Mouse (Mus musculus): ENCODE results near the gene Pigf.
"Not testable (repeated sequence)": the region's sequence is repeated elsewhere in the genome, so short reads cannot be mapped to it uniquely, and the experiment has no call there.

Pigf gene

DNA sequence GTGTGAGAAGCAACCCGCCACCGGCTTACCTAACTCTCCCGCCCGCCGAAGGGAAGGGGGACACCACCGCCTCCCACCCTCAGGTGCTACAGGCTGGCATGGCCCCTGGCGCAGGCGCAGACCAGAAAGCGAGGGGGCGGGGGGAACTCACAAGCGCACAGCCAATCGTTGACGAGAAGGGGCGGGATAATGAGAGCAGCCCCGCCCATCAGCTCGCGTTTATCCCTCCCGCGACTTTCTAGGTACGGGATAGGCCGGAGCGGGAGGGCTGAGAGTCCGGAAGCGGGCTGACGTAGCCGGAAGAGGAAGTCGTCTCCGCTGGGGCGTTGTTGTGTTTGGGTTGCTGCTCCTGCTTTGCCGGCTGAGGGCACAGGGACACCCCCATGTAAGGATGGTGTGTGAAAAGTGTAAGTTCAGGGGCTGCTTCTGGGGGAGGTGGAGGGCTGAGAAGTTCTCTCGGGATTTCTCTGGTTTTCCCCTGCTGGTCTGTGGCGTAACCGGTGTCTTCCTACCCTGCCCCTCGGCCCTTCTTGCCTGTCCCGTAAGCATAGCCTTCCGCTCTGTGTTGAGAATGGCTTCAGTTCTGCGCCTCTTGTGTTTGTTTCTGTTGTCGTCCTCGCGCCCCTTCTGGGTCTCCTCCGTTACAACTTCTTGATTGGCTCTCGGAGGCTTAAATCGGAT lies at the start of gene Pigf, which contains the start of gene Cript:
Gene Pigf (minus strand): TSS at position 138 of the 681 bp plus-strand sequence.
Gene Cript (plus strand): TSS at position 282 of the 681 bp plus-strand sequence.
- peak; percentile 98 for DNase-seq (ENCODE audit: low read depth, low spot score)

DNA sequence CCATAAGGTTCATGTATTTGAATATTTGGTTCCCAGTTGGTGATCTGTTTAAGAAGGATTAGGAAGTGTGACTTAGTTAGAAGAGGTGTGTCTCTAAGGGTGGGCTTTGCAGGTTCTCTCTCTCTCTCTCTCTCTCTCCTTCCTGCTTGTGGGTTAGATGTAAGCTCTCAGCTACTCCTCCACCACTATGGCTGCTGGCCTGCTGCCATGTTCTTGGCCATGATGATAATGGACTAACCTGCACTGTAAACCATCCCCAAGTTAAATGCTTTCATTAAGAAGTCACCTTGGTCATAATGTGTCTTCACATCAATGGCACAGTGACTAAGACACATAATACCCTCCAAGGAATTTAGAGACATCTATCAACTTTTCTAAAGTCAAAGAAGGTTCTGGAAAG lies 48.3 kb upstream of the Pigf start:
- DNase-seq (ENCODE audit: low read depth, low spot score) = no peak

DNA sequence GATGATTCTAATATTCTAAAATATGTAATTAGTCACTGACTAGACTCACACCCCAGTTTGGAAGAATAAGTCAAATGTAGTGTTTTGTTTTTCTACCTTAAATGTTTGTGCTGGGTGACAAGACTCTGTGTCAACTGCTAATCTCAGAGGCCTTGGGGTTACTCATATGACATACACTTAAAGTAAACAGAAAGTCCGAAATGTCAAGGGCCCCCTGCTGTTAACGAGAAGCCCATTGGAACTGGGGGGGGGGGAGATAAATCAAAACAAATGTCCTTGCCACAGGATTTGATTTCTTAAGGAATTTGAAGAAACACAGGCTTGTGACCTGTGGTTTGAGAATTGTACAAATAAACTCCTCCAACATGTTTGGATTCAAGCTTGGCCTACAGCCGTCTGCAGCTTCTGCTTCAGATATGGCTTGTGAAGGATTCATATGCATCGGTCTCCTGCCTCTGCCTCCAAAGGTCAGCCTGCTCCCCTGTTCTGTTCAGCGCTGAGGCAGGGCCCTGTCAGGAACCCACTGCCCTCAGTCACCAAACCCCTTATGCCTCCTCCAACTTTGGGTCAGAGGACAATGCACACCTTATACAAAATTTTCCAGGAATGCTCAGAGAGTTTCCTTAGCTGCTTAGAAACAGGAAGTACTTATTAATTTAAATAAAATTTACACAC lies 47.7 kb upstream of the Pigf start:
- DNase-seq (ENCODE audit: low read depth, low spot score) = no peak

DNA sequence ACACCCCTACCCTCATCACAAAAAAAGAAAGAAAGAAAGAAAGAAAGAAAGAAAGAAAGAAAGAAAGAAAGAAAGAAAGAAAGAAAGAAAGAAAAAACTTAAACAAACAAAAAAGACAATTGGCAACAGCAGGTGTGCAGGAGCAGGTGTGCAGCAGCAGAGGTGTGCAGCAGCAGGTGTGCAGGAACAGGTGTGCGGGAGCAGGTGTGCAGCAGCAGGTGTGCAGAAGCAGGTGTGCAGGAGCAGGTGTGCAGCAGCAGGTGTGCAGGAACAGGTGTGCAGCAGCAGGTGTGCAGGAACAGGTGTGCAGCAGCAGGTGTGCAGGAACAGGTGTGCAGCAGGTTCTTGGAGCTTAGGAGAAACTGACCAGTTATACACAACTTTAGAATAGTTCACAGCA lies 47.0 kb upstream of the Pigf start:
- DNase-seq (ENCODE audit: low read depth, low spot score) = not testable (repeated sequence)

DNA sequence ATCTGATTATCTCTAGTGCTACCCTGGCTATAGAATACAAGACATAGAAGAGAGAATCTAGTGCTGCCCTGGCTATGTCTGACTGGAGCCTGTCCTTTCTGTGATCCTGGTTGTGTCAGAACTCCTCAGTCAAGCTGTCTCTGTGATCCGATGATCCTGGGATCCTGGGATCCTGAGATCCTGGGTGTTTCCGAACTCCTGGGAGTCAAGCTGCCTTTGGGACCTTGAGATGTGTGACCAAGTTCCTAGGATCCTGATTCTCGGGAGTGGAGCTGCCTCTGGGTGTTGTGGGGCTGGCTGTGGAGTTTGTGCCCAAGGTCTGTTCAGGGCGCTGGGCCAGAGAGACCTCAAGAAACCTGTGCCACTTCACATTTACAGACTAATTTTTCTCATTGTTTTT lies 43.8 kb upstream of the Pigf start:
- DNase-seq (ENCODE audit: low read depth, low spot score) = no peak

DNA sequence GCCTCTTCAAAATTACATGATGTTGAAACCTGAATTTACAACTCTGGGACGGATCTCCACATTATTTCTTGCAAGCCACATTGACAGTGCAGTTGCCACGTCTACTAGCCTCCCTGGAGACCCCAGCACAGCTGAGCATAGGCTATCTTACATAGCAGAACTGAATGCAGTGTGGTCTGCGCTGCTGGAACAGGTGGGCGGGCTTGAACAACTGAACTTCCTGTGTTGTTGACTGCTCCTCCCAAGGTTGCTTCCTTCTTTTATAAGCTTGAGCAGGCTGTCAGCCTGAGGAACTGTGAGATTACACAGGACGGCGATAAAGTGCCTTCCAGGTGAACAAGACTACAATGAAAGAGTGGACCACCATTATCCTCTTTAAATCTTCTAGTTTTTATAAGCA lies 38.8 kb upstream of the Pigf start:
- DNase-seq (ENCODE audit: low read depth, low spot score) = no peak

DNA sequence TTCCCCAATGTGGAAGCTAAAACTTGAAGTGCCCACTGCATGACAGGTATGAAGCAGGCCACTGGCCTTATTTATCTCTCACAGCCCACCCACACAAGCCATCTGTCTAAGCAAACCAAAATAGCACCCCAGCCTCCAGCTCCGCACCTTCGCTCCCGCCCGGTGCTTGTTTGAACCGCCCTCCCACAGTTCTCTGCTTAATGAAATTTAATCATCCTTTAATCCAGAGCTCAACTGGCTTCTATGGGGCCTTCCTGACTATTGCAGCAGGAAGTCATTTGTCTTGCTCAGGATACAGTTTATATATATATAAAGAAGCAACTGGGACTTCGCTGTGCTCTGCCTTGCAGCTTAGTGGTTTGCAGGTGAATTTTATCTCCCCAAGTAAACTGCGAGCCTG lies 38.3 kb upstream of the Pigf start:
- no peak for DNase-seq (ENCODE audit: low read depth, low spot score)

DNA sequence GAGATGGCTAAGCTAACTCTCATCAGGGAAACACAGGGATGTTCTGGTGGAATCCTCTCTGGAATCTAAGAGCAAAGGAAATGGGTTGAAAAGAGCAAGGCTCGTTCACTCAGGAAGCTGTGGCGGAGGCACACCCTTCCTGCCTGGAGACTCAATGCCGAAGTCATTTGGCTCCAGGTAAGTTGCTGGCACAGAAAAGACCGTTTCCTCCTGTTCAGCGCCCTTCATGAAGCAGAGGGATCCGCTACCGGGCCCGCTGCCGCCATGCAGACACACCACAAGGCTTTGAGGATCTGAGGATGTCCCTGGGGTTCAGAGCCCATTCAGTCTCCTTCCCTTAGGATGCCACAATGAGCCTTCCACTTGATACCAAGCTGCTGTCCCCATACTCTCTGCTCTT lies 37.4 kb upstream of the Pigf start:
- DNase-seq (ENCODE audit: low read depth, low spot score) = no peak

DNA sequence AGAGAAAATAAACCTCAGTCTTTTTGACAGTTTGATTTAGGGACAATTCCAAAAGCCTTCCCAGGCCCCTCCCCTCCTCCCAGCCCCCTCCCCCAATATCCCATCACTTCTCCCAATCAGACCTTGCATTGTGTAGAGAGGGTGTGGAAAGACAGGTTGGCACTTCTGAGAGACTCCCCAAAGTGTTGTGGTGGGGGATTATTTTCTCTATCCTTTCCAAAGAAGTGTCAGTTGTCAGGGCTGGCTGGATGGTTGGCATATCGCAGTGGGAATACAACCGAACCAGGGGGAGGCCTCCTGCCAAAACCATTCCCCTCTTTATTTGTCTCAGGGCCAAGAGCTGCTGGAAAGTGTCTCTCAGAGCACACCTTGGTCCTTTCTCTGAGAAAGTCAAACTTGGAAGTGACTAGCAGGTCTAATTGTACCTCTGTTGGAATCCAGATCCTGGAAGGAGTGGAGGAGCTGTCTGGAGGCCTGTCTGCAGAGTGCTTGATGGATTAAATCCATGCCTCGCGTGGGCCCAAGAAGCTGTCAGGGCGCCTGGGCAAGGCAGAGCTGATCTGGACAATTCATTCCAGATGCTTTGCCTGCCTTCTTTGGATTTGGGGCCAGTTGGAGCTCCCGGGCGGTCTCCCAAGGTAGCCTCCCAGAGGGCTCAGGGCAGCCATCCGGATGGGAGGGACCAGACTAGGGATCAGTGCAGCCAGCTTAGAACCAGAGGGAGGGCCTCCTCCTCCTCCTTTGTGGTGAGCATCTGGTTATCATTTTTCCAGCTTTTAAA lies 32.5 kb upstream of the Pigf start:
- peak; percentile 45 for DNase-seq (ENCODE audit: low read depth, low spot score)

DNA sequence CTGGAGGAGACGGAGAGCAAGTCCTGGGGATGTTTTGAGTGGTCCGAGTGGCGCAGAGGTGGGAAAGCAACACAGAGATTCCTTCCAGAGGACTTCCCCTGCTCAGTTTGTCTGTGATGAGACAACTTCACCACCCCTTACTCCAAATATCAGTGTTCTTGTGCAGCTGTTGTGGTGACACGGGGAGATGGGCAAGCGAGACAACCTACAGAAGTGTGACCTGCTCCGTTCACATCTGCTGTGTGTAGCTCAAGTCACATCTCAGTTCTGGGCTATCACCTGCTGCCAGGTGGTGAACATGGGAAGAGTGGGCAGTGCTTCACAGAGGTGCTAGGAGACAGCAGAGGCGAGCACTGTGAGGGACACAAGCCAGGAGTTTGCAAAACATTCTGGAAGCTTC lies 31.6 kb upstream of the Pigf start:
- no peak for DNase-seq (ENCODE audit: low read depth, low spot score)

DNA sequence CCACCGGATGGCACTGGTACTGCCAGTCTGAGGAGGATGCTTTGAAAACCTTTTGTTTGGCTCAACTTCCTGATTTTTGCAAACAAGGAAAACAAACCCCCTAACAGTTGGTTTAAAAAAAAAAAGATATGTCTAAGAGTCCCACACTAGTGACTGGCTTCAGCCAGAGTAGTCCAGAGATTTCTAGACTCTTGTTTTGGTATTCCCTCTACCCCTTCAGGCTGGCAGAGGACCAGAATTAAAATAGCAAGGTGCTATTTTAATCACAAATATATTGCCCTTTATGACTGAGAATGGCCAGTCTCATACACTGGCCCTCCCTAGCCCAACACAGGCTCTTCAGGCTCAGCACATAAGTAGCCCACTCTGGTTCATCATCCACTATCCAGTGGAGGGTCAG lies 30.5 kb upstream of the Pigf start:
- no peak for DNase-seq (ENCODE audit: low read depth, low spot score)

DNA sequence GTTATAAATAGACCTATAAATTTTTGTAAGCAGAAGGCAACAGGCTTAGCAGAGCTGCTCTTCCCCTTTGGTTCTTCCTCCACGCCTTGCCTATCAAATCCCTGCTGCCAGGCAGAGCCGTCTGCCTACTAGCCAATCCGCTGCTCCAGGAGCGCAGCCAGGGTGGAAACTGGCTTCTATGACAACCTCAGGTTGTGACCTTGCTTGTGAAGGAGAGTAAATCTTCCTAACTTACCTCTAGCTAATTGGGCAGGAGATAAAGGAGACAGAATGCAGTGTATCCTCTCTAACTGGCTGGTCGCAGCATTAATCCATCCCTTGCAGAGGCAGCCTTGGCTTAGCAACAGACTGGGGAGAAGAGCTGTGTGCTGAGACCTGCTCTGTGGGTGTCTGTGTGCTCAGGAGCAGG lies 29.8 kb upstream of the Pigf start:
- peak; percentile 54 for DNase-seq (ENCODE audit: low read depth, low spot score)

DNA sequence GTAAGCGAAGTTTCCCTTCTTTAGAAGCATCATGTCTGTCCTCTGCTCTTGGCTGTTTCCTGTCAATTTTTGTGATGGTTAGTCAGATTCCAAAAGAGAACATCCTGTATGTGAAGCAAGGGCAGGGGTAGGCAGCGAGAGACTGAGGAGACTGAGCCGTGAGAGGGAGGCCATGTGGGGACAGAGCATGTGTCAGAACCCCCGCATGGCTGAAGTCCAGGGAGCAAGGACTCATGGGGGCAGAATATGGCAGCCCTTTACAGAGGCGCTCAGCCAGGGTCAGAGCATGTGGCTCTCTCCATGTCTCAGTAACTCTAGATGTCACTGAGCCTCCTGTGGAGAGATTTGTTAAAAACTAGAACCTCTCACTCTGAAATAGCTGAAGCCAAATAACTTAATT lies 28.7 kb upstream of the Pigf start:
- no peak for DNase-seq (ENCODE audit: low read depth, low spot score)

DNA sequence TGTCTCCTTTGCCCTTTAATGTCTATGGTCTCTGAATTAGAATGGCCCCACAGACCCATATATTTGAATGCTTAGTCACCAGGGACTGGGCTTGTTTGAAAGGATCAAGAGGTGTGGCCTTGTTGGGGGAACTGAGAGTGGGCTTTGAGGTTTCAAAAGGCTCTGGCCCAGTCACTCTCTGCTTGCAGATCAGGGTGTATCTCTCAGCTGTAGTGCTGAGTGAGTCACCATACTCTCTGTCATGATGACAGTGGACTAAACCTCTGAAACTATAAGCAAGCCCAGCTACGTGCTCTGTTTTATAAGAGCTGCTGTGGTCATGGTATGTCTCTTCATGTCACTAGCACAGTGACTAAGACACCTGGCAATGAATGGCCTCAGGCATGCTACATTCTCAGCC lies 27.2 kb upstream of the Pigf start:
- DNase-seq (ENCODE audit: low read depth, low spot score) = no peak

DNA sequence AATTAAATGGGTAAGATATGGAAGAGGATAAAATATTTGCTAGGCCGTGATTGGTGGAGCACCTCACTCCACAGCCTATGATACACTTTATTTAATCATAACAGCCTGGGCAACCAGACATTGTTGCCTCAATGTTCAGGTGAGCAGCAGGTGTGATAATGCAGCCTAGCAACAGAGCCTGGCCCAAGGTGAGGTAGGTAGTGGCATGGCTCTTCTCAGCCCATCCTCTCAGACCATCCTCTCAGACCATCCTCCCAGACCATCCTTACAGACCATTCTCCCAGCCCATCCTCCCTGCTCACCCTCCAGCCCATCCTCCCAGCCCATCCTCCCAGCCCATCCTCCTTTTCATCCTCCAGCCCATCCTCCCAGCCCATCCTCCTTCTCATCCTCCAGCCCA lies 26.4 kb upstream of the Pigf start:
- DNase-seq (ENCODE audit: low read depth, low spot score) = no peak

DNA sequence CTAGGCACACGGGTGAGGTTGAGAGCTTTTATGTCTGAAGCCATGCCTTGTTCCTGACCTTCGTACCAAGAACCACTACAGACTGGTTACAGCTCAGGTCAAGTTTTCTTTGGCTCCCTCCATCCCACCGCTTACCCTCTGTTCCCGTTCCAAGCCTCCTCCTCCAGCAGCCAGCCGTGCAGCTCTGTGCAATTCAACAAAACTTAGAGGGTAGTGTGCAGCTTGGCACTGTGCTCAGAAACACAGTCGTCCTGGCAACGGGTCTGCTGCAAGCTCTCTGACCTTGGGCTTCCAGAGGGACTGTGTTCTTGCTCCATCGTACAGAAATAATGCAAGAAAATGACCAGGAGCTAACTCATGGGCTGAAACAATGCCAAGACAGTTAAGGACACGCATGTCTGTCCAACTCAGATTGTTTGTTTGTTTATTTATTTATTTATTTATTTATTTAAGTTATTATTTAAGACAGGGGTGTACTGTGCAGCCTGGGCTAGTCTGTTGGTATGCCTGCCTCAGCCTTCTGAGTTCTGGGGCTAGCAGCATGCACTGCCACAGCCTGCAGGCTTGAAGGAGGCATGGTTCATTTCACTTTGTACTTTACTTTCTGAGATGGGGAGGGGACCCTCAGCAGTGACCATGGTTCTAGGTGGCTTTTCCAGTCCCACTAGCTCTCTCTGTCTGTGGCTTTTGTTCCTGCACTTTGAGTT lies 25.4 kb upstream of the Pigf start:
- no peak for DNase-seq (ENCODE audit: low read depth, low spot score)

DNA sequence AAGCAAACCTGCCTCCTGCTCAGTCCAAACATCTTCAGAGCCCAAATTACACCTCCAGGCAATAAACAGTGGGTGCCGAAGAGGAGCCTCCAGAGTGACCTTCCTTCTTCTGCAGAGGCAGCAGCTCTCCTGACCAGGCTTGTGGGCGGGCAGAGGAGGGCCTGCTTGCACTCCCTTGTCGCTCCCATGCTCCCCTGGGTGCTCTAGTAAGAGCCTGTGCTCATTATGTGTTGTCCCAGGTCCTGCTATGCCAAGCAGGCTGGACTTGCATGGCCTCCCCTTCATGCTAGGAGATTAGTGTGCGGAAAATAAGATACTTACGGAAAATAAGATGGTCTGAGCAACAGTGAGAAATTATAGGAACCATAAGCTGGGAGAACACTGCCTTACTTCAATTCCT lies 24.5 kb upstream of the Pigf start:
- no peak for DNase-seq (ENCODE audit: low read depth, low spot score)

DNA sequence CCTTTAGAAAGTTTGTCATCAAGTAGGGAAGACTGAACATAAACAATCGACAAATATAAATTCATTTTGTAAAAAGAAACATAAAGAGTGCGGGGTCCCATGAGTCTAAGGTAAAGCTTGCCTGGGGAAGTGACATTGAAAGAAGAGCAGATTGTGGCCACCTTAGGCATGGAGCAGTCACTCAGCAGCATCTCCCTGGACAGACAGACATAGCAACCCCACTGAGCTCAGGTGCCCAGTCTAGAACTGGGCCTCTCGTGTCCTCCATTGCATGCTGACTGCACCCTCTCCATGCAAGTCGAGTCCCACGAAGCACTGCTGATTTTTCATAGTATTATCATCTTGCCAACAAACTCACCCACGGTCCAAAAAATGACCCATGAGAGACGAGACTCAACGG lies 19.6 kb upstream of the Pigf start:
- no peak for DNase-seq (ENCODE audit: low read depth, low spot score)

DNA sequence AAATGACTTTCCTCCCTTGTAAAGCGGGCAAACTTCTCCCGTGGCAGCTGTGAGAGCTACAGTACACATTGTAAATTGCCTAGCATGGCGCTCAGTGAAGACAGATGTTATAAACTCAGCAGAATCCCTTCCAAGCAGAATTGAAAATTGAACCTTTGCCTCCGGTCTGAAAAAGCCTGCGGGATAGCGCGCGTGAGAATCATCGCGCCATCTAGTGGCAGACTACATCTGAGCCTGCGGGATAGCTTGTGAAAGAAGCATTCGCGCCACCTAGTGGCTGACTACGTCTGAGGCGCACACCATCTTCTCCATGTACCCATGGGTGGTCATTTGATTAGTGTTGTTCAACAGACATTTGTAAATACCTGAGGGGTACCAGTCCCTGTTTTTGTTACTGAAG lies 19.2 kb upstream of the Pigf start:
- peak; percentile 97 for DNase-seq (ENCODE audit: low read depth, low spot score)

DNA sequence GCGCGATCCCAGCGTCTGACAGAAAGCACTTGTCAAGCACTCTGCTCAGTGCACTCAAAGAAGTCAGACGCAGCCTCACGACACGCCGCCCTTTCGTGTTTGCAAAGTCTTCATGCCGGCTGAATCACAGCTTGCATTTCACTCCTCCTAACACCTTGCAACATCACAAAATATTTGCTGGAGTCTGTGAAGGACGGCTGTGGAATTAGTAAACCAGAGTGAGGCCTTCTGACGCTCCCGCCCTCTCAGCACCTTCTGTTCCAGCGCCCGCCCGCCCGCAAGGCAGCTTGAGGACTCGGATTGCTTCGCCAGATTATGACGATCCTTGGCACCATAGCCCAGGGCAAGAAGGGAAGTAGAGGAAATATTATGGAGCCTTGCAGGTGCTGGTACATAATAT lies 16.5 kb upstream of the Pigf start:
- DNase-seq (ENCODE audit: low read depth, low spot score) = no peak

DNA sequence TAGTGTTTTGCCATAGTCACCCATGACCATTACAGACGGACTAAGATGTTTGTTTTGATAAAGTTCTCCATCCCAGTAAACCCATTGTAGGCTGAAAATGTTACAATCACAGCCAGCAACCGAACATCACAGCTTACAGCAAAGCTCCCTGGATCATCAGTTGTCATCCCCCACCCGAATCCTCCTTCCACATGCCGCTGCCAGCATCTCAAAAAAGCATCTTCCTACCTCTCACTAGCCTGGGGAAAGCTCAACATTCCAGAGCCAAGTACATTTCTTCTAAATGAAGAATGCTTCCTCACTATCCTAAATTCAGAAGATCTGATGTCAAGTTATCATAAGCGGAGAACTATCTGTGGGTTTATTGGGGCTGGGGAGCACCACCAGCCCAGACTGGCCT lies 13.3 kb upstream of the Pigf start:
- no peak for DNase-seq (ENCODE audit: low read depth, low spot score)

All from mesoderm, embryonic 11.5 days (tissue).